Mouse (Mus musculus): Measurements from ENCODE around the gene Proser2.

DNA sequence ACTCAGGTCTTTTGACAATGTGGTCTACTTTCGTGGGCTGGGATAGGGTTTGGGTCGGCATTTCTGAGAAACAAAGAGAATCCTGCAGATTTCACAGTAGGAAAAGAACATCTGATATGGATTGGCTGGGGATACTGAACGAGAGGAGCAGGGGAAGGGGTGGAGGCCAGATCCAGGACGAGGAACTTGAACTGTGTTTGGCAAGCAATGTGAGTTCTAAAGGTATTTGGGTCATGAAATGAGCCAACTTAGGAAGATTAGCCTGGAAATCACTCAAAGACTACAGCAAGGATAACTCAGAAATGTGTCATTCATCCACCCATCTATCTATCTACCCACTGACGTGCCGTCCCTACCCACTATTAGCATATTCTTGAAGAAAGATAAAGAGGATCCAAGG is 62.7 kb downstream of the Proser2 start:
- TF ChIP-seq CTCF (IDR thresholded peaks at IDR 0.05; ENCODE audit: extremely low read depth, insufficient read depth, low read length) (no peak), POLR2A (IDR thresholded peaks at IDR 0.05; ENCODE audit: extremely low read depth, insufficient read depth, low read length) (no peak)
